Mouse (Mus musculus) CH12.LX (cell line): ENCODE measurements around the gene Gm45902. TPM values are rescaled to one million over a fixed set of nuclear protein-coding genes. Genes with fewer than 3 reads are reported as not detected.

Experiments
- DNase-seq: peaks from one replicate; pipeline ENCODE4 v3.0.0-alpha.2; 2013; ENCODE audit errors: extremely low read depth
- H3K27ac ChIP-seq: 2 replicates; pipeline ENCODE4 v1.5.1; 2012; ENCODE audit warnings: low read depth, mild to moderate bottlenecking, control low read depth, moderate library complexity; ENCODE audit not compliant: insufficient read depth
- H3K27me3 ChIP-seq: replicated peaks from 2 replicates; pipeline ENCODE3; 2012; ENCODE audit warnings: inconsistent platforms
- H3K36me3 ChIP-seq, 2 experiments: replicated peaks in 1 of 2; 2 replicates each; pipeline versions ENCODE3 to v1.6.1; 2012; ENCODE audit warnings: inconsistent platforms in 1 of 2, low read length in 1 of 2, mild to moderate bottlenecking in 1 of 2, mixed read lengths in 1 of 2, moderate library complexity in 1 of 2; ENCODE audit not compliant: control insufficient read depth in 1 of 2, insufficient read depth in 1 of 2
- H3K4me1 ChIP-seq, 2 experiments: 2 replicates each; pipeline ENCODE4 v1.6.1; 2012; ENCODE audit warnings: inconsistent platforms in 1 of 2, moderate library complexity in 1 of 2; ENCODE audit not compliant: insufficient read depth in 2 of 2, control insufficient read depth in 1 of 2
- H3K4me2 ChIP-seq: 2 replicates; pipeline ENCODE4 v1.6.1; 2012; ENCODE audit warnings: low read depth, mild to moderate bottlenecking, control low read depth; ENCODE audit not compliant: poor library complexity, insufficient read depth, severe bottlenecking
- H3K4me3 ChIP-seq, 3 experiments: fragments of 150-350 bp in 1 of 3; sonication (generic) in 1 of 3; replicated peaks in 1 of 3; 2 replicates each; pipeline versions ENCODE3 to v1.5.1; 2011 to 2012; ENCODE audit warnings: low read depth in 2 of 3, low read length in 2 of 3, mild to moderate bottlenecking in 2 of 3, moderate library complexity in 2 of 3, control low read depth in 1 of 3, improper control_type of control experiment in 1 of 3, inconsistent platforms in 1 of 3, mixed read lengths in 1 of 3; ENCODE audit not compliant: poor library complexity in 1 of 3
- H3K79me2 ChIP-seq: replicated peaks from 2 replicates; pipeline ENCODE4 v1.6.1; 2012; ENCODE audit warnings: mild to moderate bottlenecking, moderate library complexity; ENCODE audit not compliant: control insufficient read depth, poor library complexity, insufficient read depth, severe bottlenecking; ENCODE audit errors: extremely low read depth
- H3K9ac ChIP-seq: 2 replicates; pipeline ENCODE4 v1.6.1; 2012; ENCODE audit warnings: low read depth, mild to moderate bottlenecking, control low read depth, moderate library complexity; ENCODE audit not compliant: insufficient read depth
- H3K9me3 ChIP-seq: replicated peaks from 2 replicates; pipeline ENCODE3; 2012; ENCODE audit warnings: low read length, inconsistent platforms, mixed read lengths
- BHLHE40 ChIP-seq: IDR thresholded peaks from 2 replicates; pipeline ENCODE4 v1.6.1; 2011; ENCODE audit warnings: mild to moderate bottlenecking, low read depth, low read length, improper control_type of control experiment
- CHD1 ChIP-seq: IDR thresholded peaks from 2 replicates; pipeline ENCODE4 v1.6.1; 2012; ENCODE audit warnings: low read depth, low read length, improper control_type of control experiment, inconsistent platforms
- CTCF ChIP-seq, 2 experiments: IDR thresholded peaks in 1 of 2; conservative IDR thresholded peaks in 1 of 2; 2 replicates each; pipeline ENCODE4 v1.5.1; 2011 to 2012; ENCODE audit warnings: low read depth in 2 of 2, low read length in 2 of 2, improper control_type of control experiment in 1 of 2, inconsistent platforms in 1 of 2, mild to moderate bottlenecking in 1 of 2, moderate library complexity in 1 of 2
- ELF1 ChIP-seq: IDR thresholded peaks from 2 replicates; pipeline ENCODE4 v1.6.1; 2014; ENCODE audit warnings: low read depth, mild to moderate bottlenecking, inconsistent platforms, low read length, improper control_type of control experiment
- ETS1 ChIP-seq: conservative IDR thresholded peaks from 2 replicates; pipeline ENCODE4 v1.6.1; 2012; ENCODE audit warnings: low read depth, mild to moderate bottlenecking, inconsistent platforms, low read length, improper control_type of control experiment, moderate library complexity
- GABPA ChIP-seq: IDR thresholded peaks from 2 replicates; pipeline ENCODE4 v1.6.1; 2012; ENCODE audit warnings: low read depth, low read length, improper control_type of control experiment, inconsistent platforms; ENCODE audit not compliant: insufficient replicate concordance
- JUN ChIP-seq: IDR thresholded peaks from 2 replicates; pipeline ENCODE4 v1.6.1; 2011; ENCODE audit warnings: low read depth, mild to moderate bottlenecking, low read length, improper control_type of control experiment, moderate library complexity; ENCODE audit not compliant: insufficient read depth
- JUND ChIP-seq: conservative IDR thresholded peaks from 2 replicates; pipeline ENCODE4 v1.6.1; 2011; ENCODE audit warnings: low read depth, low read length, improper control_type of control experiment
- KAT2A ChIP-seq: IDR thresholded peaks from 2 replicates; pipeline ENCODE4 v1.6.1; 2012; ENCODE audit warnings: low read length, improper control_type of control experiment, inconsistent platforms; ENCODE audit not compliant: insufficient replicate concordance
- MAX ChIP-seq: IDR thresholded peaks from 2 replicates; pipeline ENCODE4 v1.6.1; 2011; ENCODE audit warnings: low read length, improper control_type of control experiment
- MAZ ChIP-seq: IDR thresholded peaks from 2 replicates; pipeline ENCODE4 v1.6.1; 2012; ENCODE audit warnings: low read depth, mild to moderate bottlenecking, inconsistent platforms, low read length, improper control_type of control experiment, moderate library complexity
- MEF2A ChIP-seq: IDR thresholded peaks from 2 replicates; pipeline ENCODE4 v1.6.1; 2014; ENCODE audit warnings: low read depth, mild to moderate bottlenecking, inconsistent platforms, low read length, improper control_type of control experiment, borderline replicate concordance
- MXI1 ChIP-seq: IDR thresholded peaks from 2 replicates; pipeline ENCODE4 v1.6.1; 2011; ENCODE audit warnings: mild to moderate bottlenecking, low read depth, low read length, improper control_type of control experiment
- MYC ChIP-seq: IDR thresholded peaks from 2 replicates; pipeline ENCODE4 v1.6.1; 2011; ENCODE audit warnings: low read depth, mild to moderate bottlenecking, improper control_type of control experiment, low read length
- NELFE ChIP-seq: IDR thresholded peaks from 2 replicates; pipeline ENCODE4 v1.6.1; 2011; ENCODE audit warnings: low read depth, low read length, improper control_type of control experiment
- NRF1 ChIP-seq: IDR thresholded peaks from 2 replicates; pipeline ENCODE4 v1.6.1; 2014; ENCODE audit warnings: low read depth, mild to moderate bottlenecking, inconsistent platforms, low read length, improper control_type of control experiment, moderate library complexity
- POLR2AphosphoS2 ChIP-seq: IDR thresholded peaks from 2 replicates; pipeline ENCODE4 v1.6.1; 2011; ENCODE audit warnings: low read depth, low read length, improper control_type of control experiment
- RCOR1 ChIP-seq: conservative IDR thresholded peaks from 2 replicates; pipeline ENCODE4 v1.6.1; 2012; ENCODE audit warnings: low read depth, mild to moderate bottlenecking, inconsistent platforms, low read length, improper control_type of control experiment
- SIN3A ChIP-seq: IDR thresholded peaks from 2 replicates; pipeline ENCODE4 v1.6.1; 2012; ENCODE audit warnings: low read length, improper control_type of control experiment, inconsistent platforms
- UBTF ChIP-seq: IDR thresholded peaks from 2 replicates; pipeline ENCODE4 v1.6.1; 2012; ENCODE audit warnings: low read depth, mild to moderate bottlenecking, inconsistent platforms, low read length, improper control_type of control experiment, moderate library complexity
- USF1 ChIP-seq: IDR thresholded peaks from 2 replicates; pipeline ENCODE4 v1.6.1; 2014; ENCODE audit warnings: low read depth, mild to moderate bottlenecking, inconsistent platforms, low read length, improper control_type of control experiment
- USF2 ChIP-seq: conservative IDR thresholded peaks from 2 replicates; pipeline ENCODE4 v1.6.1; 2011; ENCODE audit warnings: low read depth, low read length, improper control_type of control experiment
- ZC3H11A ChIP-seq: IDR thresholded peaks from 2 replicates; pipeline ENCODE4 v1.6.1; 2012; ENCODE audit warnings: low read depth, mild to moderate bottlenecking, inconsistent platforms, low read length, improper control_type of control experiment
- ZNF384 ChIP-seq: IDR thresholded peaks from 2 replicates; pipeline ENCODE4 v1.6.1; 2012; ENCODE audit warnings: low read depth, low read length, improper control_type of control experiment, inconsistent platforms
- dilution Hi-C: fragments of 300-500 bp; cut with MboI; formaldehyde crosslinking; loops from 2 replicates; pipeline ENCODE4 v1.14.3; 2020; ENCODE audit warnings: low sequenced_read_pairs; ENCODE audit not compliant: extremely low pct_unique_long_range_greater_than_20kb, extremely low pct_ligation_motif_present
- in situ Hi-C: fragments of 300-500 bp; cut with MboI; formaldehyde crosslinking; loops from 3 replicates; pipeline ENCODE4 v1.14.3; 2019; ENCODE audit warnings: low sequenced_read_pairs, low pct_ligation_motif_present, low pct_unique_long_range_greater_than_20kb, mixed read lengths
- polyA plus RNA-seq: library from polyadenylated mRNA; unstranded; fragments of >175 nt; gene quantifications from 2 replicates; pipeline ENCODE4 v1.2.1, GENCODE M21; 2012; ENCODE audit warnings: low read depth; ENCODE audit not compliant: insufficient read length
- total RNA-seq, 2 experiments: library from RNA; depleted of rRNA; stranded (reverse); fragments of 300-350 nt in 1 of 2; fragments of >200 nt in 1 of 2; gene quantifications; 2 replicates each; pipeline ENCODE4 v1.2.3; 2012 to 2014

Gene Gm45902
- total and polyA plus RNA-seq, 3 experiments, result 3.8 to 6.4 (median 4.9) TPM

- Histone ChIP-seq H3K4me1 (peaks cover 0 to 2% of the 10 kb centered on the region in 2 experiments; a peak in 1 of 4 replicates), H3K9me3 (no peaks in the 10 kb centered on the region), H3K9ac (no peak overlapping the region), H3K79me2 (no peaks in the 10 kb centered on the region), H3K4me3 (no peak overlapping the region), H3K27ac (no peak overlapping the region), H3K27me3 (no peaks in the 10 kb centered on the region), H3K36me3 (no peaks in the 10 kb centered on the region), H3K4me2 (no peak overlapping the region)
- in situ Hi-C loops (no loop called here), dilution Hi-C loops (no loop called here)
- DNase-seq, result no peak
- no peak for TF ChIP-seq MYC
- no peak for TF ChIP-seq BHLHE40
- TF ChIP-seq MXI1, result no peak
- TF ChIP-seq MEF2A, result no peak
- TF ChIP-seq MAX, result no peak
- no peak for TF ChIP-seq CTCF (conservative IDR thresholded peaks at IDR 0.05 in 1 of 2, IDR thresholded peaks at IDR 0.05 in 1 of 2; ENCODE audit: low read depth in 2 of 2, low read length in 2 of 2)
- TF ChIP-seq ELF1, result no peak
- no peak for TF ChIP-seq CHD1
These were observed 33.5 kb upstream of the Gm45902 start for GRCm38 (mm10) chr2:3546055-3546454.

GRCm38 (mm10) chr2:3541307-3542079, 28.9 kb upstream of the Gm45902 start:
- no peak overlapping the region for H3K4me3 ChIP-seq
- H3K9ac ChIP-seq, result no peak overlapping the region
- H3K79me2 ChIP-seq, result no peaks in the 10 kb centered on the region
- H3K4me1 ChIP-seq, result peaks cover 0 to 2% of the 10 kb centered on the region in 2 experiments; a peak in 1 of 4 replicates
- TF ChIP-seq MAX (peak; percentile 36; the same call in 1 of the 2 replicates), ETS1 (no peak), MYC (0 out of 2 replicates have a peak, but pooled peaks have one; percentile 31), MEF2A (no peak), SIN3A (no peak), JUN (no peak)
- H3K27me3 ChIP-seq, result no peaks in the 10 kb centered on the region
- no peak for DNase-seq
- in situ Hi-C loops, result no loop called here
- H3K27ac ChIP-seq, result no peak overlapping the region
- H3K9me3 ChIP-seq, result no peaks in the 10 kb centered on the region
- no peaks in the 10 kb centered on the region for H3K36me3 ChIP-seq
- no peak overlapping the region for H3K4me2 ChIP-seq
- dilution Hi-C loops, result no loop called here

- in situ Hi-C loops, result no loop called here
These were observed 13.7 kb upstream of the Gm45902 start for GRCm38 (mm10) chr2:3526288-3526687.

More at GRCm38 (mm10) chr2:3526288-3526687, 13.7 kb upstream of the Gm45902 start:
- TF ChIP-seq USF1 (no peak), JUN (no peak), ETS1 (no peak), NRF1 (no peak), ZC3H11A (no peak), UBTF (no peak), POLR2AphosphoS2 (no peak), MAZ (no peak), BHLHE40 (no peak), NELFE (no peak), CHD1 (no peak), JUND (no peak), USF2 (no peak), RCOR1 (no peak), ZNF384 (no peak), GABPA (no peak), KAT2A (no peak)
- dilution Hi-C loops, result no loop called here
- H3K79me2 ChIP-seq, result no peaks in the 10 kb centered on the region
- no peaks in the 10 kb centered on the region for H3K9me3 ChIP-seq
- H3K4me3 ChIP-seq, result no peak overlapping the region
- no peak overlapping the region for H3K27ac ChIP-seq
- no peak for DNase-seq
- 0 out of 2 replicates have a peak overlapping the region, but pooled peaks have one; percentile 29 for H3K4me2 ChIP-seq
- no peaks in the 10 kb centered on the region for H3K4me1 ChIP-seq
- H3K9ac ChIP-seq, result no peak overlapping the region
- H3K36me3 ChIP-seq, result no peaks in the 10 kb centered on the region
- H3K27me3 ChIP-seq, result no peaks in the 10 kb centered on the region
